In the genomic region with DNA sequence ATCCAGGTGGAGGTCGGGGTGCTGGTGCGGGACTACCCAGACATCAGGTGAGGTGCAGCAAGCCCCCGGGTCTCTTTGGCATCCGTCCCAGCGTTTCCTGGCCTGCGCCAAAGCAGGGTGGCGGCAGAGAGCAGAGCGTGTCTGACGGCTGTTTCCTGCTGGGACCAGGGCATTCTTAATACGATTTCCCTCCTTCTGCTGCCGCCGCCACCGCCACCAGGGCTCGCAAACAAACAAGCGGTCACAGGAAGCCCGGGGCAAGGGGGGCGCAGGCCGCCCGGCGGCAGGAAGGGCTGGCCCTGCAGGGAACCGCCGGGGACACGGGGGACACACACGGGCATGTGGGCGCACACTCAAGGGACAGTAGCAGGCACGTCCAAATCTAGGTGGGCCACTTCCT, we compare ENCODE assay signal across 9 mouse cellular contexts. TPM values are rescaled to one million over a fixed set of nuclear protein-coding genes. Genes with fewer than 3 reads are reported as not detected.
DNase-seq lines count a peak whose midpoint lies in the region; ATAC-seq lines count a peak whose summit lies in the region.
"Had no signal": no experiment of that assay in that cellular context is flagged by ENCODE, and none has a peak within 500 bp of the region (broad histone marks: within the 10 kb centered on the region; RNA-seq: fewer than 3 reads in every experiment).

No protein-coding gene starts in this region.

- peak; percentile 8 for DNase-seq in gastrocnemius, adult 18-20 months (ENCODE audit: low spot score)
- DNase-seq in gastrocnemius, postnatal 25 days, result no peak
- no peak for DNase-seq in forebrain, embryonic 11.5 days (ENCODE audit: low spot score)
- no peak for DNase-seq in hindbrain, embryonic 14.5 days (ENCODE audit: low spot score)
- DNase-seq in liver, result peak; percentile 38
- DNase-seq in cerebellum, adult 9-11 months, result no peak

- no peak overlapping the region; the same call in 1 of the 2 replicates for H3K4me3 ChIP-seq in forebrain, embryonic 11.5 days (ENCODE audit: low read depth, low read length)
- peak overlapping the region; percentile 13; the same call in 1 of the 2 replicates for H3K4me3 ChIP-seq in hindbrain, embryonic 14.5 days (replicated peaks; ENCODE audit: low read length)
- peak overlapping the region; percentile 24 for H3K4me3 ChIP-seq in midbrain, embryonic 13.5 days (replicated peaks)
- H3K4me3 ChIP-seq: erythroblast, embryonic 14.5 days had no signal

- WGBS in forebrain, embryonic 11.5 days, result 2% methylated on average over 26 of the region's 26 CpGs
- WGBS in hindbrain, embryonic 14.5 days, result 3% methylated on average over 26 of the region's 26 CpGs
- WGBS in midbrain, embryonic 13.5 days, result 3% methylated on average over 26 of the region's 26 CpGs

- no peaks in the 10 kb centered on the region for H3K9me3 ChIP-seq in forebrain, embryonic 11.5 days (ENCODE audit: control insufficient read depth, low read length)
- H3K9me3 ChIP-seq in hindbrain, embryonic 14.5 days (ENCODE audit: control insufficient read depth, low read length), result no peaks in the 10 kb centered on the region
- H3K9me3 ChIP-seq in midbrain, embryonic 13.5 days, result no peaks in the 10 kb centered on the region

- no peaks in the 10 kb centered on the region; the same call in none of the 2 replicates for H3K4me1 ChIP-seq in forebrain, embryonic 11.5 days (replicated peaks; ENCODE audit: control insufficient read depth, insufficient read depth, low read length)
- peaks cover 11% of the 10 kb centered on the region; the same call in 1 of the 2 replicates for H3K4me1 ChIP-seq in hindbrain, embryonic 14.5 days (replicated peaks; ENCODE audit: control insufficient read depth, insufficient read depth, low read length)
- peaks cover 13% of the 10 kb centered on the region for H3K4me1 ChIP-seq in midbrain, embryonic 13.5 days (replicated peaks)

- ATAC-seq in forebrain, embryonic 11.5 days (replicated peaks; ENCODE audit: low FRiP score), result no peak
- ATAC-seq in hindbrain, embryonic 14.5 days (ENCODE audit: low FRiP score), result no peak
- no peak for ATAC-seq in midbrain, embryonic 13.5 days
- ATAC-seq in CD4-positive, CD25-positive, alpha-beta regulatory T cell, adult 4 months, result no peak

- H3K9ac ChIP-seq in forebrain, embryonic 11.5 days (ENCODE audit: low read length), result no peak overlapping the region; the same call in 1 of the 2 replicates
- H3K9ac ChIP-seq in hindbrain, embryonic 14.5 days, result peak overlapping the region; percentile 46; the same call in 1 of the 2 replicates
- H3K9ac ChIP-seq in midbrain, embryonic 13.5 days (replicated peaks), result peak overlapping the region; percentile 46; the same call in 1 of the 2 replicates

- H3K4me2 ChIP-seq in forebrain, embryonic 11.5 days (ENCODE audit: low read depth, low read length, severe bottlenecking), result peak overlapping the region; percentile 31; the same call in 1 of the 2 replicates
- H3K4me2 ChIP-seq in hindbrain, embryonic 14.5 days (replicated peaks), result peak overlapping the region; percentile 40
- H3K4me2 ChIP-seq in midbrain, embryonic 13.5 days (replicated peaks), result peak overlapping the region; percentile 48

- H3K27ac ChIP-seq in forebrain, embryonic 11.5 days (ENCODE audit: low read depth, low read length), result no peak overlapping the region
- no peak overlapping the region for H3K27ac ChIP-seq in hindbrain, embryonic 14.5 days
- no peak overlapping the region for H3K27ac ChIP-seq in midbrain, embryonic 13.5 days

- no peaks in the 10 kb centered on the region for H3K36me3 ChIP-seq in forebrain, embryonic 11.5 days (ENCODE audit: control insufficient read depth, insufficient read depth, low read length)
- no peaks in the 10 kb centered on the region for H3K36me3 ChIP-seq in hindbrain, embryonic 14.5 days (replicated peaks; ENCODE audit: control insufficient read depth, insufficient read depth)
- no peaks in the 10 kb centered on the region for H3K36me3 ChIP-seq in midbrain, embryonic 13.5 days

- peaks cover 46% of the 10 kb centered on the region for H3K27me3 ChIP-seq in forebrain, embryonic 11.5 days (ENCODE audit: control insufficient read depth, insufficient read depth, low read length)
- peaks cover 58% of the 10 kb centered on the region for H3K27me3 ChIP-seq in hindbrain, embryonic 14.5 days (ENCODE audit: control insufficient read depth, insufficient read depth, low read length)
- peaks cover 66% of the 10 kb centered on the region for H3K27me3 ChIP-seq in midbrain, embryonic 13.5 days

RNA-seq across cellular contexts. Expression of a gene that starts 16.4 kb away (rescaled TPM):
- 1 to 10 TPM; 1.9 to 2.2 TPM for total RNA-seq in gastrocnemius, adult 18-20 months (2021)
- 1 to 10 TPM; 1.7 to 1.9 TPM for total RNA-seq in gastrocnemius, postnatal 25 days (2021)
- polyA plus RNA-seq in forebrain, embryonic 11.5 days (2014; fragmentation: Nextera tagmentation; extraction: Ambion mirVana), result 2.9 and 4.5 TPM in 2 replicates
- polyA plus RNA-seq in hindbrain, embryonic 14.5 days (2014; fragmentation: Nextera tagmentation; extraction: Ambion mirVana), result 2.6 and 3.6 TPM in 2 replicates
- polyA plus RNA-seq in midbrain, embryonic 13.5 days (2015; fragmentation: Nextera tagmentation; extraction: Ambion mirVana), result 2.9 and 4.5 TPM in 2 replicates
- under 1 TPM; 0.37 to 0.86 TPM for polyA plus RNA-seq in CD4-positive, CD25-positive, alpha-beta regulatory T cell, adult 4 months (2017; shearing (Covaris generic))

RNA-seq across cellular contexts. Expression of a gene that starts 16.5 kb away (rescaled TPM):
- total RNA-seq in gastrocnemius, adult 18-20 months (2021), result 1 to 10 TPM; 9.0 to 9.4 TPM
- total RNA-seq in gastrocnemius, postnatal 25 days (2021), result 10 to 100 TPM in 1 of 2 experiments, 1 to 10 TPM in 1; 8.8 to 10.6 TPM
- polyA plus RNA-seq in forebrain, embryonic 11.5 days (2014; fragmentation: Nextera tagmentation; extraction: Ambion mirVana), result 43.7 and 54.1 TPM in 2 replicates
- polyA plus RNA-seq in hindbrain, embryonic 14.5 days (2014; fragmentation: Nextera tagmentation; extraction: Ambion mirVana), result 34.2 and 38.8 TPM in 2 replicates
- 36.6 and 43.3 TPM in 2 replicates for polyA plus RNA-seq in midbrain, embryonic 13.5 days (2015; fragmentation: Nextera tagmentation; extraction: Ambion mirVana)
- polyA plus RNA-seq in CD4-positive, CD25-positive, alpha-beta regulatory T cell, adult 4 months (2017; shearing (Covaris generic)), result 10 to 100 TPM; 45.8 to 50.7 TPM

RNA-seq across cellular contexts. Expression of a gene that starts 25.9 kb away (rescaled TPM):
- total RNA-seq in gastrocnemius, adult 18-20 months (2021), result not detected
- not detected for total RNA-seq in gastrocnemius, postnatal 25 days (2021)
- polyA plus RNA-seq in forebrain, embryonic 11.5 days (2014; fragmentation: Nextera tagmentation; extraction: Ambion mirVana), result 0.11 TPM in 1 of 2 replicates, not detected in the other
- polyA plus RNA-seq in hindbrain, embryonic 14.5 days (2014; fragmentation: Nextera tagmentation; extraction: Ambion mirVana), result 0.98 and 1.1 TPM in 2 replicates
- 0.08 and 0.11 TPM in 2 replicates for polyA plus RNA-seq in midbrain, embryonic 13.5 days (2015; fragmentation: Nextera tagmentation; extraction: Ambion mirVana)
- not detected for polyA plus RNA-seq in CD4-positive, CD25-positive, alpha-beta regulatory T cell, adult 4 months (2017; shearing (Covaris generic))

RNA-seq across cellular contexts. Expression of a gene that starts 28.6 kb away (rescaled TPM):
- total RNA-seq in gastrocnemius, adult 18-20 months (2021), result 1 to 10 TPM in 1 of 2 experiments, under 1 TPM in 1; 0.57 to 1.5 TPM
- total RNA-seq in gastrocnemius, postnatal 25 days (2021), result under 1 TPM; 0.56 to 0.67 TPM
- 1.2 and 1.4 TPM in 2 replicates for polyA plus RNA-seq in forebrain, embryonic 11.5 days (2014; fragmentation: Nextera tagmentation; extraction: Ambion mirVana)
- polyA plus RNA-seq in hindbrain, embryonic 14.5 days (2014; fragmentation: Nextera tagmentation; extraction: Ambion mirVana), result 0.79 and 0.87 TPM in 2 replicates
- 0.24 and 0.32 TPM in 2 replicates for polyA plus RNA-seq in midbrain, embryonic 13.5 days (2015; fragmentation: Nextera tagmentation; extraction: Ambion mirVana)
- polyA plus RNA-seq in CD4-positive, CD25-positive, alpha-beta regulatory T cell, adult 4 months (2017; shearing (Covaris generic)), result not detected

RNA-seq across cellular contexts. Expression of a gene that starts 33.1 kb away (rescaled TPM):
- 10 to 100 TPM; 18.5 to 20.8 TPM for total RNA-seq in gastrocnemius, adult 18-20 months (2021)
- 10 to 100 TPM; 13.2 to 13.8 TPM for total RNA-seq in gastrocnemius, postnatal 25 days (2021)
- 11.0 and 13.2 TPM in 2 replicates for polyA plus RNA-seq in forebrain, embryonic 11.5 days (2014; fragmentation: Nextera tagmentation; extraction: Ambion mirVana)
- 19.2 and 20.4 TPM in 2 replicates for polyA plus RNA-seq in hindbrain, embryonic 14.5 days (2014; fragmentation: Nextera tagmentation; extraction: Ambion mirVana)
- polyA plus RNA-seq in midbrain, embryonic 13.5 days (2015; fragmentation: Nextera tagmentation; extraction: Ambion mirVana), result 13.9 and 16.3 TPM in 2 replicates
- 1 to 10 TPM in 1 of 2 experiments, under 1 TPM in 1; 0.91 to 1.3 TPM for polyA plus RNA-seq in CD4-positive, CD25-positive, alpha-beta regulatory T cell, adult 4 months (2017; shearing (Covaris generic))

Comparison
In these comparisons a context has a peak if more than half of its experiments do, and no peak if none do; other contexts are left out.
1. DNase-seq: peak in gastrocnemius, adult 18-20 months (single experiment) and liver (single experiment); none in gastrocnemius, postnatal 25 days (single experiment), forebrain, embryonic 11.5 days (single experiment), hindbrain, embryonic 14.5 days (single experiment) and cerebellum, adult 9-11 months (single experiment).
2. Peak in every context shown above with its lines, with median percentiles within 50 percentile points of each other: H3K4me2 ChIP-seq.